Mouse (Mus musculus) cerebellum, adult 8-10 months (tissue): ENCODE results near the gene Mfsd11.
"Not testable (repeated sequence)": the region's sequence is repeated elsewhere in the genome, so short reads cannot be mapped to it uniquely, and the experiment has no call there.

Experiments
- DNase-seq: peaks from one replicate; pipeline ENCODE4 v3.0.0; 2022

Mfsd11 gene

DNA sequence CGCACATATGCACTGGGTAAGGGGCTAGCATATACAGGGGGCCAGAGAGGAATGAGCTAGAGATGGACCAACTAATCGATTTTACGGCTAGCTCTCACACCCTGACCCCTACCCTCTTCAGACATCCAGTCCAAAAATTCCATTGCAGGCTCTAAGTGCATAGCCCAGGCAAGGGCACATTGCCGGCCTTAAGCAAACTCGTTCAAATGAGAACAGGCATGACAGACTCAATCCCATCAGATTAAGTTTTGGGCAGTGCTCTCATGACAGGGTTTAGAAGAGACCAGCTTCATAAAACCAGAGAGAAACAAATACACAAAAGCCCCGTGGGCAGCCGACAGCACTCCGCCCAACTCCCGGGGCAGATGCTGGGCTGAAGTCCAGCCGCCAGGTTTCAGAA, 30.0 kb upstream of the Mfsd11 start:
- DNase-seq, result no peak

DNA sequence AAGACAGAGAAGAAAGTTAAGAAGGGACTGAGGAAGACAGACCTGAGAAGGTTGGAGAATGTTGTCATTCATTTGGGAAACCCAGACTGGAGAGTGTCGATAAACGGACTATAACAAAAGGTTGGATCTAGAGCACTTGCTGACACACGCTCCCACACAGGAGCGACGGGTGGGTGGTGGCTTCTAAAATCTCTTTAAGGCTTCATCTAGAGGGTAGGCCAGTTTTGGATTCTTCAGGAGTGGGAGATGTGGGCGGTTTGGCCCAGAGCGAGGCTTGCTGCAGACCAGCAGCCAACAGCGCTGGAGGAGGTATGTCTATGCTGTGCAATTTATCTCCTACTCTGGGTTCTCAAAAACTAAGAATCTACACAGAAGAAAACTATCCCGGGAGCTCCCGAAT, 29.6 kb upstream of the Mfsd11 start:
- DNase-seq, result no peak

DNA sequence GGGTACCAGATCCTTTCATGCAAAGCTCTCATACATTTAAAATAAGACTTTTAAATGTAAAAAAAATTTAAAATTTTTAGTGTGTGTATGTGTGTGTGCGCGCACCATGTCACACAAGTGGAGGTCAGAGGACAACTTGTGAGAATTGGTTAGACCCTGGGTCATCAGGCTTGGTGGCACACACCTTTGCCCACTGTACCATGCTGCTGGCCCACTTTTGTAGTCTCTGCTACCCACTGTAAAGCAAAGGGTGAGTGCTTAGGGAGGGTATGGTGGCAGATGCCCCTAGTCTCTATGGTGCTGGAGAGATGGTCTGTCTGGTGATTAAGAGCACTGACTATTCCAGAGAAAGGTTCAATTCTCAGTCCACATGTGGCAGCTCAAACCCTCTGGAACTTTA, 29.0 kb upstream of the Mfsd11 start:
- no peak for DNase-seq

DNA sequence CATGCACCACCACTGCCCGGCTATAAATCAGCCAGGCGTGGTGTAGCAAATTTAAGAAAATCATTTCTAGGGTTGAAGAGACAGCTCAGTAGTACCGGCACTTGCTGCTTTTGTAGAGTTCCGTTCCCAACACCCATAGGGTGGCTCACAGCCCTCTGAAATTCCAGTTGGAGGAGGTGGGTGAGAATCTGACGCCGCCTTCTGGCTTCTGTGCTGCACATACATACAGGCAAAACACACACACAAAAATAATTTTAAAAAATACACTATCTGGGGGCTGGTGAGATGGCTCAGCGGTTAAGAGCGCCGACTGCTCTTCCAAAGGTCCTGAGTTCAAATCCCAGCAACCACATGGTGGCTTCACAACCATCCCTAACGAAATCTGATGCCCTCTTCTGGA, 28.4 kb upstream of the Mfsd11 start:
- DNase-seq, result not testable (repeated sequence)

DNA sequence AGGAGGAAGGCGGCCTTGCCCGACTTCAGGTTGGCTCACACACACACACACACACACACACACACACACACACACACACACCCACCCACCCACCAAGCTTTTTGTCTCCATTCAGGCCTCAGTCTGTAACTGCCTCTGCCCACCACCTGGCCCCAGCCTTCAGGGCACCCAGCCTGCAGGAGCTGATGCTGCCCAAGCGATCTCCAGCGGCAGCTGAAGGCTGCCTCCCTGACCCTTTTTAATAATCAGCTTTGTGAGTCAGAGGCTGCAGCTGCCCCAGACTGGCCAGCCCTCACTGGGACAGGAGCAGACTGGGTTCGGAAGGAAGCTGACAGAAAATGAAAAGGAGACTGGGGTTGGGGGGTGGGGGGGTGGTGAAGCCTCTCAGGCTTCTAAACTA, 27.0 kb upstream of the Mfsd11 start:
- DNase-seq, result no peak

DNA sequence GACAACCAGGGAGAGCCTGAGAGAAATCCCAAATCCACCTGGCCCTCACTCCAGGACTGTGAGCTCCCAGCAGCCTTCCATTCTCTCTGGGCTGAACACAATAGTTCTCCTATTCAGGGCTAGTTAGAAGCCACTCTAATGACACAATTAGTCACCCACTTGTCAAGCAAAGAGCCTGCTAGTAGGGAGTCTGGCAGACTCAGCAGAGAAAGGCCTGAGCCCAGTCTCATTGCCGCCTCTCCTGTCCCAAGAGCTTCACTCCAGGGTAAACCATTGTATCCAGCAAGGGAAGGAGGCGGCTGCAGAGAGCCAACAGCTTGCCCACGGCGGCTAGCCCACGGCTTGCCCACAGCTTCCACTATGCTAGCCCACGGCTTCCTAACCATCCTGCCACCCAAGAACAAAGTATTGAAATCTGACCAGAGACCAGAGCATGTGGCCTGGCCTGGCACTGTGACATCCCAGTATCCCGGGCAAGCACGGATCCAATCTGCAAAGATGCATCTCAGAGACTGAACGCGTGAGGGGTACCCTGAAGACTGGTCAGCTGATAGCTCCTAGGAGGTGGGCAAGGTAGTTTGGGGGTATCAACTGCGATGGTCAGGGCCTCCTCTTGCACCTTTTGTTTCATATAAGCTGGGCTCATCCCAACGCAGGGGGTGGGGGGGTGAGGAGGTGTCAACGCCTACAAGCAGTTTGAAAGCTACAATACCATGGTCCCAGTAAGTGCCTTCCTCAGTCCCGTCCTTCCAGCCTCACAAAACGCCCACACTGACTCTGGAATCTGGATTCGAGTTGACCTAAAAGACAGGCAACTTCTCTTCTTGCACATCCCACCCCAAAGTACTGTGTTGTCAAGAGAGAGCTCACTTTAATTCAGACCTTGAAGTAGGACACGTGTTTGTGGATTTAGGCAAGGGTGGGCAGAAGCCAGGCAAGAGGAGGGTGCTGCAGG, 25.4 kb upstream of the Mfsd11 start:
- DNase-seq, result no peak

DNA sequence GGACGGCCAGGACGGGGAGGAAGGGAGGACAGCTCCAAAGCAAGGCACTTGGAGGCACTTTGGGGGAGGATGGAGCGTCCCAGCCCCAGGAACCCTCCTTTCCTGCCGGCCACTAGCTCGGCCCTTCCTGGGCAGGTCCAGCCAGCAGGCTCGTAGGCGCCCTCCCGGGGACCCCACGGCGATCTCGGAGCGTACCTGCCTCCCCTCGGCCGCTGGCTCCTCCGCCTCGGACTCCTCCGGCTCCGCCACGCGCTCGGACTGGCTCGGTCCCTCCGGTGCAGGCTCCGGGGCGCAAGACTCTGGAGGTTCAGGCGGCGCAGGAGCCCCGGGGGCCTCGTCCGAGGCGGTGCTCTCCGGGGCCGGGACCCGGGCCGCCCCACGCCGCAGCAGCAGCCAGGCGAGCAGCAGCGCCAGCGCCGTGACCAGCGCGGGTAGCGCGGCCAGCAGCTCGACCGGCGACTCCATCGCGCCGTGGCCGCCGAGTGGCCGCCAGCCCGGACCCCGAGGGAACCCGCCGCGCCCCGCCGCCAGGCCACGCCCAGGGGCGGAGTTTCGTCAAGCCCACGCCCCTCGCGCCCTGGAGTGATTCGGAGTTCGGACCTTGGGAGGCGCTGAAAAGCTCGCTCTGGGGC, 24.6 kb upstream of the Mfsd11 start, which contains the start of gene Mxra7:
TSS of gene Mxra7 (minus strand) at position 513 of the 632 bp plus-strand sequence.
- peak; percentile 75 for DNase-seq

DNA sequence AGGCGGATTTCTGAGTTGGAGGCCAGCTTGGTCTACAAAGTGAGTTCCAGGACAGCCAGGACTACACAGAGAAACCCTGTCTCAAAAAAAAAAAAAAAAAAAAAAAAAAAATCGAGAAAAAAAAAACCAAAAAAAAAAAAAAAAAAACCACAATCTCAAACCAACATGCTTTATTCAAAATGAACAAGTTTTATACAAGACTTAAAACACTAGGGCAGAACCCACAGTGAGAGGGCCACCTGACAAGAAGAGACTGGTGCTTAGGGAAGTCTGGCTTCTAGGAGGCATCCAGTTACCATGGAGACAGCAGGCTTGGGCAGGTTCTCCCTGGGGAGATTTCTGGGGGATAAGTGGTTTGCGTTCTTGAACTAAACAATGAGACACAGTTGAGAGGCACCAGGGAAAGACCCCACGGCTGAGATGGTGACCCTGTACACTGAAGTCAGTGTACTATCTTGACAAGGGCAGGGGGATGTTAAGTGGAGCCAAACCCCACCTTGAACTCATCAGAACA, 20.0 kb upstream of the Mfsd11 start:
- DNase-seq, result no peak

DNA sequence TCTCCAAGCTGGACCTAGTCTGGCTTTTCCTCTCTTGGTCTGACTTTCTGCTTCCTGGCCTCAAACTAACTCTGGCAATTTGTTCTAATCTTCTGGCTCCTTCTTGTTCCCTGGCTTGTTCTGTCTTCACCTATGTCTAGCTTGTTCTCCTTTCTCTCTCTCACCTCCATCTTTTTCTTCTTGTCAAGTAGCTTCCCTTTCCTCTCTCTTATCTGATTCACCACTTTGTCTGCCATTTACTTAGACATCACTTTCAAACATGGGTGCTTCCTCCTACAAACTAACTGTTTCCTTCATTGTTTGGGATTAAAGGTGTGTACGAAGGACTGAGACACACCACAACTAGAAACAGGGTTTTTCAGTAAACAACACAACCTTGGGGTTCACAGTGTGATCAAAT, 17.3 kb upstream of the Mfsd11 start:
- DNase-seq, result no peak

DNA sequence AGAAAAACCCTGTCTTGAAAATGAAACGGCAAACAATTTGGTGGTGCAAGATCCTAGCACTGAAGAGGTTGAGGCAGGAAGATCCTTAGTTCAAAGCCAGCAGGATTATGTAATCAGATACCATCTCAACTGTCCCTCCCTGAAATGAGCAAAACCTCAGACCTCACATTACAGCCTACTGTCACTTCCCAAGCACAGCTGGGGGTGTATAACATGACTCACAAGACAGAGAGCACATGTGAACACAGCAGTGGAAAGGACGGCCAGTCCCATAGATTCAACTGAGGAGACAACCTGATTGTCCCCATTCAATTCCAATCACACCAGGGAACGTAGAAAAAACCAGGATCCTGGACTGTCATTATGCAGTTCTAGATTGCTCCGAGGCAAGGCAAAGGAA, 16.0 kb upstream of the Mfsd11 start:
- no peak for DNase-seq

DNA sequence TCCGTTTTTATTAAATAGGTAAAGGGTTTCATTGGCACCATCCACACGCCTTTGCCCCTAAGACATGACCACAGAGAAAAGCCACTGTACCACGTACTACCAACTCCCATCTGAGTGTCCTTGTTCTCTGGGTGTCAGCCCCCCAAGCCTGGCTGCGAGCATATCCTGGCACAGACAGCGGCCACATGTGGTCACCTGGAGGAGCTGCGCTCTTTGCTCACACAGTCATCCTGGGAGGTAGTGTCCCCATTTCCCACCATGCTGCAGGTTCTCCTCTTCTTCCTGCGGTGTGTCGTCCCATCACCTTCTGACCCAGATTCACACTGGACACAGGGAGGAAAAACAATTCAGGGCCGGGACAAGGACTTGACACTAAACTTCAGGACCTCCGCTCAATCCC, 14.8 kb upstream of the Mfsd11 start:
- DNase-seq, result no peak

DNA sequence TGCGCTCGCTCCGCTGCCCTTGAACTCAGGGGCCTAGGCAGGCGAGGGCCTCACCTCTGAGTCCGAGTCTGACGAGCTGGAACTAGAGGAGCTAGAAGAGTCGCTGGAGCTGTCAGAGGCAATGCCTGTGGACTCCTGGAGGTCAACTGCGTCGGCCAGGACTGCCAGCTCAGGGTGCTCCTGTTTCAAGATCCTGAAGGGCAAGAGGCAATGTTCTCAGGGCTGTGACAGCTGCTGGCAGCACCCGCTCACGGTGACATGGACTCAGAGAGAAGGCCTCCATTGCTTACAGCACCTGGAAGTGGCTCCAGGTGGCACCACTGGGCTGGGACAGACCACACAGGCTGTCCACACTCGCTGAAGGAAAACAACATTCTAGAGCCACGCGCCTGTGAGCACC, 13.3 kb upstream of the Mfsd11 start:
- DNase-seq, result no peak

DNA sequence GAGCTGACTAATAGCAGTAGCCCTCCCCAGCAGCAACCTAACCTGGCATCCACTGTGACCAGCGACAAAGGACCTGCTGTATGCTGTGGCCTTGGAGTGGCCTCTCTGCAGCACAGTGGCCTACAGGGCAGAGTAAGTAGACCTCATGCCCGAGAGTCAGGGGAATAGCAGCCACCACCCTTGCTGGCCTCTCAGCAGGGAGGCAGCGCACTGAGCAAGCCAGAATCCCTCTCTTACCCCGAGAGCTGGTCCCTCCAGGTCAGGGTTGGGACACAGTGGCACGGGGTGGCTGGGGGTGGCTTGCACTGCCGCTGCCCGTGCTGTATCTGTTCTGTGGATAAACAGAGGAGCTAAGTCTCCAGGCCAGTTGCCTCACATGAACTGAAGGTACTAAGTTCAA, 12.6 kb upstream of the Mfsd11 start:
- no peak for DNase-seq

DNA sequence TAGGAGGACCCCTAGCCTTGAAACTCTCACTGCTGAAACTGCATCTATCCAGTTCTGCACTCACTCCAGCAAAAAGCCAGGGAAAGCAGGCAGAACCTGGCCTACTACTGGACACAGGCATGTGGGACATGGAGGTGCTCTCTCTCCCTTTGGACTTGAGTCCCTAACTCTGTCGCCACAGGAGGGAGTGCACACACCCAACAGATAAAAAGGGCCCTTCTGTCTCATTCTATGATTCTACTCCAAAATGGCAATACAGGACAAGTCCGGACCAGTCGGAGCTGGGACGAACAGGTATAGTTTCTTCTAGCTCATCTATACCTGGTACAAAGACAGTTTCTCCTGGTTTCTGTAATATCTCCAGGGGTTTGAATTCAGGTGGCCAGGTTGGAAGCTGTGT, 11.5 kb upstream of the Mfsd11 start:
- no peak for DNase-seq

DNA sequence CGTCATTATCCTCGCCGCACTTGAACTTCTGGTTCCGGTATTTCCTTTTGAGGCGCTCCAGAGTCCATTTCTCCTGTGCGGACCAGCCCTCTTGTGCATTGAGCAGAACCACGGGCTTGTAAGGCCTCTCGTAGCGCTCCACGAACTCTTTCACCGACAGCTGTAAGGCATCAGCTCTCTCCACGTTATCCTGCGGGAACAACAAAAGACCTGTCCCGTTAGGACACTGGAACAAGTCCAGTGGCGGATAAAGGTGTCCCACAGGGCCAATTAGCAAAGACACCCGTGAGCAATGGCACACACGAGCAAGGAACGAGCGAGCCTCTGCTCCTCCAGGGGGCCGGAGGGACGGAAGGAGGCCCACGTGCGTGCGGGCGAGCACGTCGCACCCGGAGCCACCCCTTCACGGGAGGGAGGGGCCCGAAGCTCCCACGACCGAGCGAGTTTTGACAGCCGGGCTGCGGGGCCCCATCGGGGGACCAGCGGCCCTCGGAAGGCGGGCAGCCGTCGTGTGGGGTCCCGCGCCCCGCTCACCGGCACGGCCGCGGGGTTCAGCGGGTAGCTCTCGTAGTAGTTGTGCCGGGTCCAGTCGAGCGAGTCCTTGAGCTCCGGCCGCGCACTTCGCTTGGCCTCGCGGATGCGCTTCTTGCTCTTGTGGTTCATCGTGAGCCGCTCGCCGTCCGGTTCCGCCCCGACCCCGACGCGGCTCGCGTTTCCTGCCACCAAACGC, 9.5 kb upstream of the Mfsd11 start:
- DNase-seq, result peak; percentile 70

DNA sequence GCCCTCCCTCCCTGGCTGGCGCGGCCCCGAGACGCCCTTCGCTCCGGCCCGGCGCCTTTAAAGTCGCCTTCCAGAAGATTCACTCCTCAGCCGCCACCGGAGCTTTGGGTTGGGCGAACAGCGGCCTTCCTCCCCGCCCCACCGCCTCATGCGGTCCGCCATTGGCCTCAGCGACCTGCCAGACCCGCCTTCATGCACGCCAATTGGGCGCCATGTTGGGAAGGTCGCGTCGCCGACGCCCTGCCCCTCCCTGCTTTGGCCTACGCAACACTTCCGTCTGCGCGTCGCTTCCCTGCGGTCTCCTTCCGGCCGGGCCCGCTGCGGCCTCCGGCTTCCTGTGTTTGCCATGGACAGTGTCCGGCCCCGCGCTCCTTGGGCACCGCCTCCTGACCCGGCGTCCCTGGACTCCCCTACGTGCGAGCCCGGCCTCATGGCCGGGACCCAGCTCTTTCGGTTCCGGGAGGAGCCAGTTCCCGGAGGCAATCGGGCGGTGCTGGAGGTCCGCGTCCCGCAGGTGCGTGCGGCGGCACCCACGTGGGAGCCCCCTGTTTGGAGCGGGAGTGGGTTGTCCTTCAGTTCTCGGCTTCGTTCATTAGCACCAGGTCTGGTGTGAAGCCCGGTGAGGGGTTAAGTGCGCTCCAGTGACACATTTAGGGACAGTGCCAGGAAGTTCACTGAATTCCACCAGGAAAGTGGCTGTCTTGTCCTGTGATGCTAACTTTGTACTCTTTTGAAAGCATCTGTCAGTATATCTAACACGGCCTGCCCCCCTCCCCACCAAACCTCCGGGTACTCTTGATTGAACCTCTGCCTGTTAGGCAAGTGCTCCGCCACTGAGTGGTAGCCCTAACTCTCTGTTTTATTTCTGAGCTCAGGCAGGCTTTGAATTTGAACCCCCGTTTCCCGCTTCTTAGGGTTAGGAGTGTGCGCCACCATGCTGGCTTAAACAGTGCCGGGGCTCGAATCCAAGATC, 8.7 kb upstream of the Mfsd11 start, which contains the start of the genes Mettl23 and Jmjd6:
TSS of gene Mettl23 (plus strand) at position 18 of the 973 bp plus-strand sequence.
TSS of gene Jmjd6 (minus strand) at position 189 of the 973 bp plus-strand sequence.
- DNase-seq, result peak; percentile 95

DNA sequence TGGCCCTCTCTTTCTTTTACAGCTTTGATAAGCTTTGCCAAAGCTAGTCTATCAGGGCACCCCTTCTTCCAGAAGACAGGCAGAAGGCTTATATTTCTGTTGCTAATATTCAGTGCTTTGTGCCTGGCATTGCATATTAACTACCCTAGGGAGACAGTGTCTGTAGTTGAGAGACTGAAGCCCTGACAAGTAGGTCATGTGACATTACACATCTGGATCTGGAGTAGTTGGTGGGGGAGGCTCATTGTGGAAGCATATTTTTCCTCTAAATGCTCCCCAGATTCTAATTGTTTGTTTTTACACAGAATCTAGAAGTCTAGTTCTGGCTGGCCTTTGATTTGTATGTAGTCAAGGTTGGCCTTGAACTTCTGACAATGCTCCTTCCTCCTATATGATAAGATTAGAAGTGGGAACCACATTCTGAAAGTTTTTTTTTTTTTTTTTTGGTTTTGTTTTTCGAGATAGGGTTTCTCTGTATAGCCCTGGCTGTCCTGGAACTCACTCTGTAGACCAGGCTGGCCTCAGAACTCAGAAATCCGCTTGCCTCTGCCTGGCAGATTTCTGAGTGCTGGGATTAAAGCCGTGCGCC, 5.6 kb upstream of the Mfsd11 start:
- DNase-seq, result no peak

DNA sequence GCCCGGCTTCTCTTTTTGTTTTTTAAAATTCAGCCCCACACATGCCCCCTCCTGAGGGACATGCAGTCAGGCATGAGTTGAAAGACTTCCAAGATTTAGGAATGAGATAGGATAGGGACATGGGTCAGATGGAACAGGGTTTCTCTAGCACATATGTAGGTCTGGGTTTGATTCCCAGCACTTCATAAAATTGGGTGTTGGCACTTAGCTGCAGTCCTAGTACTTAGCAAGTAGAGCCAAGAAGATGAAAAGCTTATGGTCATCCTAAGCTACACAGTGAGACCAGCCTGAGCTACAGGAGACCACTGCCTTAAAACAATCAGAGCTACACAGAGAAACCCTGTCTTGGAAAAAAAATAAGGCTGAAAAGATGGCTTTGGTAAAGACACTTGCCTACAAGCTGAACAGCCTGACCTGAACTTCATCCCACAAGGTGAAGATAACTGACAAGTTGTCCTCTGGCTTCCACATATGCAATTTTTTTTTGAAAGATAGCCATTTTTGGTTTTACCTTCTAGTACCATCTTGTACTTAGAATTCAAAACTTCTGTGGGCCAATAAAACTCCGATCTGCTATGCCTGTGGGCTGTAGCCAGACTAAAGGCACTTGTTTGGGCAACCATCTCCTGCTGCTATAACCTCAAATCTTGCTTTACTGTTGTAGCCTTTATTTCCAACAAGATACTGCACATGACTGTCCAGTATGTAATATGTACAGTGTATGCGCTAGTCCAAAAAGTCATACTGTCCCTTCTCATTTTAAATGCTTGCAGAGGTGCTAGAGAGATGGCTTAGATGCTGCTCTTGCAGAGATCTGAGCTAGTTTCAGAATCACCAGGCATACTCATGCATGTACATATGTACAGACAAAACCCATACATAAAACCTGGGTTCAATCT, 4.8 kb upstream of the Mfsd11 start:
- no peak for DNase-seq

DNA sequence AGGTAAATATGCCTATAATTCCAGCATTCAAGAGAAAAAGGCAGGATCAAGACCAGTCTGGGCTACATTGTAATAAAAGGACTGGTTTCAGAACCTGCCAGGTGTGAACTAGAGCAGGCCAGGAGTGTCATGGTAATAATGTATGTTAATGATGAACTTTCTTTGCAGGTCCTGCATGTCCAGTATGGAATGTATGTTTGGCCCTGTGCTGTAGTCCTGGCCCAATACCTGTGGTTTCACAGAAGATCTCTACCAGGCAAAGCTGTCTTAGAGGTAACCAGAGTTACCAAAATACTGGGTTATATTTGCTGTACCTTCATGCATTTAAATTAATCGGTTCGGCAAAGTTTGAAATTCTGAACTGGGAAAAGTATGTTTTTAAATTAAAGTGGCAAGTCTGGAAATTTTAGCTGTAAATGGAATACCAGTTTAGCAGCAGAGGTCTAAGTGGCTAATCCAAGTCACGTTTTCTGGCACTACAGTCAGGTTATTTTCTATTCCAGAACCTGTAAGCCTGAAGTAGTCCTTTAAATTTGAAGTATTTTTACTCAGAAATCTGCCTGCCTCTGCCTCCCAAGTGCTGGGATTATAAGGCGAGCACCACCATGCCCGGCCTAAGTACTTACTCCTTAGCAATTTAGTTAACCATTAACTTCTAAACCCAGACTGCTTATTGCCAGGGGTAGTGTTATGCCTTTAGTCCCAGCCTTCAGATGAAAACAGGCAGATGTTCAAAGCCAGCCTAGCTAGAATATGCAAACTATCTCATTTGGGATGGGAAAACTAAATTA, 4.0 kb upstream of the Mfsd11 start:
- DNase-seq, result no peak

DNA sequence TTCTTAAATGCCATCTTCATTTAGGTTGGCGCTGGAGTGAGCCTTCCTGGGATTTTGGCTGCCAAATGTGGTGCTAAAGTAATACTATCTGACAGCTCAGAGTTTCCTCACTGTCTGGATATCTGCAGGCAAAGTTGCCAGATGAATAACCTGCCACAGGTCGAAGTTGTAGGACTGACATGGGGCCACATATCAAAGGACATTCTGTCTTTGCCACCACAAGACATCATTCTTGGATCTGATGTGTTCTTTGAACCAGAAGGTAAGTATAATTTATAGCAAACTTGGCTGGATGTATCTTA, 3.4 kb upstream of the Mfsd11 start:
- DNase-seq, result not testable (repeated sequence)
